Mouse (Mus musculus): Measurements from ENCODE around the gene B3gnt2. TPM values are rescaled to one million over a fixed set of nuclear protein-coding genes. Genes with fewer than 3 reads are reported as not detected.

B3gnt2 gene
- 8.4 and 9.5 TPM in 2 replicates for polyA plus RNA-seq (2014; fragmentation: Nextera tagmentation; extraction: Ambion mirVana)

DNA sequence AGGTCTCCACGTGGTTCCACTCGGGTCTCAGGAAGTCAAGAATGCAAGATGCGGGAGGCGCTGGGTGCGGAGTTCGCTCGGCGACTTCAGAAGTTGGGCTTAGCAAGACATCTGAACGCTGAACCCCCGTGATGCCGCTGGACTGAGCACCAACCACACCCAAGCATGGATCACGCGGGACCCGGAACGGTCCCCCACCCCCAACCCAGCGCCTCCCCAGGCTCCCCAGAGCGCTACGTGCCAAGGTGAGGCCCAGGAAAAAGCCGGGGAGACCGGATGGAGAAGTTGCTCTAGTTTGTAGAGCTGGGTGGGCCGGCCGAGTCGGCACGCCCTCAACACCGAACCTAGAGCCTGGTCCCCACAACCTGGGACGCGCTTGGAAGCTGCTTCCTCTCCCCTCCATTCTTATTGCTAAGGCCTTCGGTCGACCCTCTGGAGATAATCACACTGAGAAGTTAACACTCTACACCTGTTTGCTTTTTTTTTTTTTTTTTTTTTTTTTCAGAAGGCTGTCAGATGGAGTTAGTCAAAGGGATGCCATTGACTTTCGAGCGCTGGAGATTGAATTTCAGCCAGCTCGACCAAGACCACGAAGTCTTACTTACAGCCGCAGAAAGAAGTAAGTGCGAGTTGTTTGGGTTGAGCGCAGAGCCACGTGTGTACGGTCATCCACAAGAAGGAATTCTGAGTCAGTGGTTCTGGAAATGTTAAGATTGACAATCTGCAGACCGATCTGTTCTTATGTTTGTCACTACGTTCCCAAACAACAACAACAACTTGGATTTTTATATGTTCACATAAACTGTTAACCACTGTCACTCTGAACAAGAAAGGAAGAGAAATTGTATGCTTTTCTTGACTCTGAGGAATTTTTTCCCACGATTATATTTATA lies at the start of gene B3gnt2:
TSS of gene B3gnt2 (minus strand) at position 627 of the 893 bp plus-strand sequence.
- H3K4me1 ChIP-seq (replicated peaks; ENCODE audit: control insufficient read depth, insufficient read depth, low read length) = peaks cover 10% of the 10 kb centered on the region
- peaks cover 33% of the 10 kb centered on the region for H3K27me3 ChIP-seq (replicated peaks; ENCODE audit: control insufficient read depth, insufficient read depth, low read length)
- H3K36me3 ChIP-seq (ENCODE audit: control insufficient read depth, insufficient read depth, low read length) = no peaks in the 10 kb centered on the region
- peak within 1 kb of the TSS; percentile 57 for H3K4me2 ChIP-seq (ENCODE audit: low read length)
- peak within 1 kb of the TSS; percentile 72 for H3K4me3 ChIP-seq (ENCODE audit: low read depth, low read length)
- H3K9ac ChIP-seq (ENCODE audit: low read length) = peak within 1 kb of the TSS; percentile 63
- no peaks in the 10 kb centered on the region for H3K9me3 ChIP-seq (ENCODE audit: control insufficient read depth, low read length)
- WGBS = 7% methylated on average over 41 of the region's 41 CpGs
- DNase-seq (ENCODE audit: low spot score) = peak; percentile 81
- ATAC-seq (replicated peaks; ENCODE audit: low FRiP score, low TSS enrichment, low read depth) = peak; percentile 45
- H3K27ac ChIP-seq (ENCODE audit: low read depth) = peak within 1 kb of the TSS; percentile 57

- Histone ChIP-seq H3K27me3 (replicated peaks; ENCODE audit: control insufficient read depth, insufficient read depth, low read length) (no peaks in the 10 kb centered on the region), H3K9me3 (ENCODE audit: control insufficient read depth, low read length) (no peaks in the 10 kb centered on the region), H3K4me2 (ENCODE audit: low read length) (no peak overlapping the region), H3K4me3 (ENCODE audit: low read depth, low read length) (no peak overlapping the region), H3K9ac (ENCODE audit: low read length) (no peak overlapping the region), H3K4me1 (replicated peaks; ENCODE audit: control insufficient read depth, insufficient read depth, low read length) (no peaks in the 10 kb centered on the region), H3K36me3 (ENCODE audit: control insufficient read depth, insufficient read depth, low read length) (no peaks in the 10 kb centered on the region), H3K27ac (ENCODE audit: low read depth) (no peak overlapping the region)
- DNase-seq (ENCODE audit: low spot score) (no peak), ATAC-seq (replicated peaks; ENCODE audit: low FRiP score, low TSS enrichment, low read depth) (no peak)
These were observed 45.7 kb upstream of the B3gnt2 start for GRCm38 (mm10) chr11:22906453-22906865.

DNA sequence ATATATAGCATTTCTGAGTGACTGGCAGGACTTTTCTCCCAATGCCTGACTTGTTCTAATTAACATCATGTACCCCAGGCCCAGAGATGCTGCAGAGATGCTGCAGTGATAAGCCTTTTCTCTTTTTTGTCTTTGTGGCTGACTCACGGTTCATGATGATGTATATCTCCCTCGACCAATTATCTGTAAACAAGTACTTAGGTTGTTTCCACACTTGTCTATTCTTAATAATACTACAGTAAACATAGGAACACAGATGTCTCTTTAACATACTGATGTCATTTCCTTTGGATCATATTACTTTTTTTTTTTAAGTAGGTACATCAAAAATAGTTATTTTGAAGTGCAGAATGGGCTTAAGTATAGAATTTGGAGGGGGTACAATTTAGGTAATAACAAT lies 42.2 kb upstream of the B3gnt2 start:
- no peak for ATAC-seq (replicated peaks; ENCODE audit: low FRiP score, low TSS enrichment, low read depth)
- Histone ChIP-seq H3K9me3 (ENCODE audit: control insufficient read depth, low read length) (no peaks in the 10 kb centered on the region), H3K4me3 (ENCODE audit: low read depth, low read length) (no peak overlapping the region), H3K27me3 (replicated peaks; ENCODE audit: control insufficient read depth, insufficient read depth, low read length) (no peaks in the 10 kb centered on the region), H3K36me3 (ENCODE audit: control insufficient read depth, insufficient read depth, low read length) (peaks cover 13% of the 10 kb centered on the region), H3K27ac (ENCODE audit: low read depth) (no peak overlapping the region), H3K4me2 (ENCODE audit: low read length) (no peak overlapping the region), H3K4me1 (replicated peaks; ENCODE audit: control insufficient read depth, insufficient read depth, low read length) (no peaks in the 10 kb centered on the region), H3K9ac (ENCODE audit: low read length) (no peak overlapping the region)
- WGBS = 64% methylated on average over 2 of the region's 2 CpGs
- DNase-seq (ENCODE audit: low spot score) = no peak

GRCm38 (mm10) chr11:22900041-22900440 lies 39.3 kb upstream of the B3gnt2 start:
- H3K4me1 ChIP-seq (replicated peaks; ENCODE audit: control insufficient read depth, insufficient read depth, low read length) = no peaks in the 10 kb centered on the region
- H3K4me2 ChIP-seq (ENCODE audit: low read length) = no peak overlapping the region
- WGBS = 83% methylated on average over 3 of the region's 3 CpGs
- H3K4me3 ChIP-seq (ENCODE audit: low read depth, low read length) = no peak overlapping the region
- DNase-seq (ENCODE audit: low spot score) (no peak), ATAC-seq (replicated peaks; ENCODE audit: low FRiP score, low TSS enrichment, low read depth) (no peak)
- no peaks in the 10 kb centered on the region for H3K27me3 ChIP-seq (replicated peaks; ENCODE audit: control insufficient read depth, insufficient read depth, low read length)
- no peak overlapping the region for H3K9ac ChIP-seq (ENCODE audit: low read length)
- no peaks in the 10 kb centered on the region for H3K9me3 ChIP-seq (ENCODE audit: control insufficient read depth, low read length)
- H3K27ac ChIP-seq (ENCODE audit: low read depth) = no peak overlapping the region
- peaks cover 13% of the 10 kb centered on the region for H3K36me3 ChIP-seq (ENCODE audit: control insufficient read depth, insufficient read depth, low read length)

DNA sequence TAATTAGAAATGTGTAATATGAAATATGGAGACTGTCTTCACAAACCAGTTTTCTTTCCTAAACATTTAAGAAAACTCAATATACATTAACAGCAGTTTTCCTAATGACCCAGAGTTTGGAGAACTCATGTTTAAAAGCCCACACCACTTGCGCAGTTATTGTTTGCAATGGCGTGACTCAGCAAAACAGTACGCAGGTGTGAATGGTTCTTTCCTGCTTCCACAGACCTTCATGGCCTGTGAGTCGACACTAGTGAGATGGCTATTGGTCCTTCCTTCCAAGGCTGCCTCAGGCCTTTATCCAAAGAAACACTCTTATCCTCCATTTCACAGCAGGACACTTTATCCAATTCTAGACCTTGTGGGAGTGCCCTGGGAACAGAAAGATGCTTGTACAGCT lies 36.9 kb upstream of the B3gnt2 start:
- Histone ChIP-seq H3K27ac (ENCODE audit: low read depth) (no peak overlapping the region), H3K36me3 (ENCODE audit: control insufficient read depth, insufficient read depth, low read length) (peaks cover 13% of the 10 kb centered on the region), H3K4me3 (ENCODE audit: low read depth, low read length) (no peak overlapping the region), H3K9ac (ENCODE audit: low read length) (no peak overlapping the region), H3K4me2 (ENCODE audit: low read length) (no peak overlapping the region), H3K4me1 (replicated peaks; ENCODE audit: control insufficient read depth, insufficient read depth, low read length) (no peaks in the 10 kb centered on the region), H3K27me3 (replicated peaks; ENCODE audit: control insufficient read depth, insufficient read depth, low read length) (no peaks in the 10 kb centered on the region), H3K9me3 (ENCODE audit: control insufficient read depth, low read length) (no peaks in the 10 kb centered on the region)
- DNase-seq (ENCODE audit: low spot score) (no peak), ATAC-seq (replicated peaks; ENCODE audit: low FRiP score, low TSS enrichment, low read depth) (no peak)
- 91% methylated on average over 4 of the region's 4 CpGs for WGBS

DNA sequence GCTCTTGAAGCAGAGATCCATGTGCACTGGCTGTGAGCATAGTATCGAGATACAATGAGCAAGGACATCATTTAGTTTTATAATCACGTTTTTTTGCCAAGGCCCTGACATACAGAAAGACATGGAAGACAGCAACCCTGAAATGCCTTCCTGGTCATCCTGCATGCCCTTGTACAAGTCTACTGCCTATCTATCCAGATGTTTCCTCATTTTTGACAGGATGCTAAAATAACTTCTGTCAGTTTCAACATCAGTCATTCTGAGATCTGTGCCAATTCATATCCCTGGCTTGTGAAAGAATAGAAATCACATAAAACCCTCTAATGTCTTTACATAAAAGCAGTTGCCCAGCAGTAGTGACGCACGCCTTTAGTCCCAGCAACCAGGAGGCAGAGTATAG lies 36.4 kb upstream of the B3gnt2 start:
- Histone ChIP-seq H3K27ac (ENCODE audit: low read depth) (no peak overlapping the region), H3K4me1 (replicated peaks; ENCODE audit: control insufficient read depth, insufficient read depth, low read length) (no peaks in the 10 kb centered on the region), H3K9me3 (ENCODE audit: control insufficient read depth, low read length) (no peaks in the 10 kb centered on the region), H3K4me2 (ENCODE audit: low read length) (no peak overlapping the region), H3K9ac (ENCODE audit: low read length) (no peak overlapping the region), H3K36me3 (ENCODE audit: control insufficient read depth, insufficient read depth, low read length) (peaks cover 13% of the 10 kb centered on the region), H3K27me3 (replicated peaks; ENCODE audit: control insufficient read depth, insufficient read depth, low read length) (no peaks in the 10 kb centered on the region), H3K4me3 (ENCODE audit: low read depth, low read length) (no peak overlapping the region)
- 86% methylated on average over 4 of the region's 4 CpGs for WGBS
- DNase-seq (ENCODE audit: low spot score) = no peak
- no peak for ATAC-seq (replicated peaks; ENCODE audit: low FRiP score, low TSS enrichment, low read depth)

- no peak overlapping the region for H3K27ac ChIP-seq (ENCODE audit: low read depth)
These were observed 32.3 kb upstream of the B3gnt2 start for GRCm38 (mm10) chr11:22893075-22893474.

DNA sequence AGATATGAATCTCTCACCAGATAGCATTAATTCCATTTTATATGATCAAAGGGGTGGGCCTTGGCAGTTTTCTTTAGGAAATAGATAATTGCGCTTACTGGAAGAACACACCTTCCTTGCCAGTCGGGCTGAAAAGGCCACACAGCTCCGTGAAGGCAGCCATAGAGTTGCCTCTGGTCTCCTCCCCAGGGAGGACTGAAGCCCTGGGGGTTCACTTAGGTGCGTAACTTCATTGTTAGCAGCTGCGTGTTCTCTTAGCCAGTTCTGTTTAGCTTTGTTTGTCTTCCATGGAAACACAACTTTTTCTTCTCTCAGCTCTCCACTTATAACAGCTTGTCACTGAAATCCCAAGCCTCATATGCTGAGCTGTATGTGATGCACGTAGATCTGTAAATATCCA lies 31.7 kb upstream of the B3gnt2 start:
- no peak overlapping the region for H3K27ac ChIP-seq (ENCODE audit: low read depth)
- H3K4me3 ChIP-seq (ENCODE audit: low read depth, low read length) = no peak overlapping the region
- WGBS = 57% methylated on average over 6 of the region's 6 CpGs
- no peaks in the 10 kb centered on the region for H3K9me3 ChIP-seq (ENCODE audit: control insufficient read depth, low read length)
- H3K27me3 ChIP-seq (replicated peaks; ENCODE audit: control insufficient read depth, insufficient read depth, low read length) = no peaks in the 10 kb centered on the region
- no peak for DNase-seq (ENCODE audit: low spot score)
- no peak overlapping the region for H3K4me2 ChIP-seq (ENCODE audit: low read length)
- H3K4me1 ChIP-seq (replicated peaks; ENCODE audit: control insufficient read depth, insufficient read depth, low read length) = no peaks in the 10 kb centered on the region
- ATAC-seq (replicated peaks; ENCODE audit: low FRiP score, low TSS enrichment, low read depth) = no peak
- H3K36me3 ChIP-seq (ENCODE audit: control insufficient read depth, insufficient read depth, low read length) = no peaks in the 10 kb centered on the region
- H3K9ac ChIP-seq (ENCODE audit: low read length) = no peak overlapping the region

More at GRCm38 (mm10) chr11:22893075-22893474, 32.3 kb upstream of the B3gnt2 start:
- H3K36me3 ChIP-seq (ENCODE audit: control insufficient read depth, insufficient read depth, low read length) = no peaks in the 10 kb centered on the region
- H3K4me2 ChIP-seq (ENCODE audit: low read length) = no peak overlapping the region
- no peak overlapping the region for H3K9ac ChIP-seq (ENCODE audit: low read length)
- no peaks in the 10 kb centered on the region for H3K4me1 ChIP-seq (replicated peaks; ENCODE audit: control insufficient read depth, insufficient read depth, low read length)
- no peak for DNase-seq (ENCODE audit: low spot score)
- H3K4me3 ChIP-seq (ENCODE audit: low read depth, low read length) = no peak overlapping the region
- H3K9me3 ChIP-seq (ENCODE audit: control insufficient read depth, low read length) = no peaks in the 10 kb centered on the region
- no peak for ATAC-seq (replicated peaks; ENCODE audit: low FRiP score, low TSS enrichment, low read depth)
- WGBS = 70% methylated on average over 3 of the region's 3 CpGs
- no peaks in the 10 kb centered on the region for H3K27me3 ChIP-seq (replicated peaks; ENCODE audit: control insufficient read depth, insufficient read depth, low read length)

DNA sequence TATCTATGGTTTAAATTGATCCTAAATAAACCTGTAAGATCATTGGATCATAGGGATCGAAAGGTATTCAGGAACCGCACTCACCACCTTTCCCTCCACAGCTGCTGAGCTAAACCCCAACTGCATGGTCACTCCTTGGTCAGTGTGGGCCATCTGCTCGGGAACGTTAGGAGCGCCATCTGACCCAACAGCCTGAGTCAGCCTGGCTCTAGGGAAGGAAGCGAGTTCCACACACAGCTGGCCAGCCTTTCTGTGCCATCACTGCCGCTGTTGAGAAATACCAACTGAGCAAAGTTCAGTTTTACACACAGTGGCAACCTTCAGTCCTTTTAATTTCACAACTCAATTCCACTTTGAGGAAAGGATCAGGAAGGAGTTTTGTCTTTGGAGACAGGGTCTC lies 31.1 kb upstream of the B3gnt2 start:
- H3K27me3 ChIP-seq (replicated peaks; ENCODE audit: control insufficient read depth, insufficient read depth, low read length) = no peaks in the 10 kb centered on the region
- H3K4me2 ChIP-seq (ENCODE audit: low read length) = no peak overlapping the region
- ATAC-seq (replicated peaks; ENCODE audit: low FRiP score, low TSS enrichment, low read depth) (no peak), DNase-seq (ENCODE audit: low spot score) (no peak)
- H3K4me1 ChIP-seq (replicated peaks; ENCODE audit: control insufficient read depth, insufficient read depth, low read length) = no peaks in the 10 kb centered on the region
- WGBS = 80% methylated on average over 7 of the region's 7 CpGs
- H3K27ac ChIP-seq (ENCODE audit: low read depth) = no peak overlapping the region
- H3K9ac ChIP-seq (ENCODE audit: low read length) = no peak overlapping the region
- H3K36me3 ChIP-seq (ENCODE audit: control insufficient read depth, insufficient read depth, low read length) = no peaks in the 10 kb centered on the region
- no peak overlapping the region for H3K4me3 ChIP-seq (ENCODE audit: low read depth, low read length)
- H3K9me3 ChIP-seq (ENCODE audit: control insufficient read depth, low read length) = no peaks in the 10 kb centered on the region
